Mouse (Mus musculus) heart, postnatal 0 days (tissue): ENCODE data around the gene C530025M09Rik. TPM values are rescaled to one million over a fixed set of nuclear protein-coding genes. Genes with fewer than 3 reads are reported as not detected.
A peak's percentile ranks its signal among the peaks of the same experiment; 100 is the strongest.

ENCODE experiments used
- ATAC-seq: fragments of 200-750 bp; cut with Nextera tagmentation; 2 replicates; pipeline ENCODE4 v1.8.0; 2017; ENCODE audit warnings: low read depth, moderate number of reproducible peaks, moderate library complexity; ENCODE audit not compliant: insufficient read depth
- DNase-seq: peaks from one replicate; pipeline ENCODE4 v3.0.0-alpha.2; 2016; ENCODE audit warnings: low spot score
- H3K27ac ChIP-seq: fragments of 300-500 bp; sonication (generic); 2 replicates; pipeline ENCODE4 v1.5.1; 2014; ENCODE audit warnings: low read depth, mild to moderate bottlenecking
- H3K27me3 ChIP-seq: fragments of 300-500 bp; sonication (generic); 2 replicates; pipeline ENCODE4 v1.6.1; 2014; ENCODE audit warnings: low read length, mixed read lengths; ENCODE audit not compliant: control insufficient read depth, insufficient read depth
- H3K36me3 ChIP-seq: fragments of 300-500 bp; sonication (generic); replicated peaks from 2 replicates; pipeline ENCODE4 v1.6.1; 2014; ENCODE audit warnings: low read length, mixed read lengths; ENCODE audit not compliant: control insufficient read depth, insufficient read depth
- H3K4me1 ChIP-seq: fragments of 300-500 bp; sonication (generic); 2 replicates; pipeline ENCODE4 v1.6.1; 2014; ENCODE audit warnings: antibody characterized with exemption; ENCODE audit not compliant: control insufficient read depth, insufficient read depth
- H3K4me2 ChIP-seq: fragments of 300-500 bp; sonication (generic); 2 replicates; pipeline ENCODE4 v1.6.1; 2014; ENCODE audit warnings: low read depth, mild to moderate bottlenecking, low read length, moderate library complexity
- H3K4me3 ChIP-seq: fragments of 300-500 bp; sonication (generic); 2 replicates; pipeline ENCODE4 v1.5.1; 2014; ENCODE audit warnings: low read depth, low read length
- H3K9ac ChIP-seq: fragments of 300-500 bp; sonication (generic); replicated peaks from 2 replicates; pipeline ENCODE4 v1.6.1; 2014; ENCODE audit warnings: low read depth, low read length, mixed read lengths
- H3K9me3 ChIP-seq: fragments of 300-500 bp; sonication (generic); replicated peaks from 2 replicates; pipeline ENCODE4 v1.6.1; 2016; ENCODE audit warnings: low read length; ENCODE audit not compliant: control insufficient read depth
- CTCF ChIP-seq: IDR thresholded peaks from 2 replicates; pipeline ENCODE4 v1.5.1; 2016; ENCODE audit warnings: antibody characterized with exemption, control low read depth, low read depth
- EP300 ChIP-seq: IDR thresholded peaks from 2 replicates; pipeline ENCODE4 v1.6.1; 2016; ENCODE audit warnings: antibody characterized with exemption, low read depth
- WGBS: fragments of 180-500 bp; shearing (Covaris S2); extraction: QIAGEN DNeasy Blood & Tissue Kit; methylation state at CpG from one replicate; pipeline ENCODE4 v1.1.7; 2014; 5-methylcytosine and 5-hydroxymethylcytosine counted together
- polyA plus RNA-seq: library from polyadenylated mRNA; unstranded; fragments of >200 nt; fragmentation: Nextera tagmentation; extraction: Ambion mirVana; gene quantifications from 2 replicates; pipeline ENCODE4 v1.2.1, GENCODE M21; 2015
- total RNA-seq: library from RNA; depleted of rRNA; stranded (reverse); fragments of >200 nt; gene quantifications from 2 replicates; pipeline ENCODE4 v1.2.3, GENCODE M21; 2014; ENCODE audit warnings: low replicate concordance; rRNA removed

Gene C530025M09Rik
- total RNA-seq (not detected in 2 replicates), polyA plus RNA-seq (not detected in 2 replicates)

GRCm38 (mm10) chr2:149830536-149831458 is at the start of gene C530025M09Rik:
TSS of gene C530025M09Rik (minus strand) at chr2:149831213.
- no peak within 1 kb of the TSS for H3K9ac ChIP-seq
- peaks cover 12% of the 10 kb centered on the region for H3K4me1 ChIP-seq
- H3K27me3 ChIP-seq: peaks cover 44% of the 10 kb centered on the region
- TF ChIP-seq CTCF: no peak
- H3K9me3 ChIP-seq: no peaks in the 10 kb centered on the region
- H3K4me3 ChIP-seq: peak within 1 kb of the TSS; percentile 48
- peak within 1 kb of the TSS; percentile 78 for H3K4me2 ChIP-seq
- H3K36me3 ChIP-seq: no peaks in the 10 kb centered on the region
- ATAC-seq (peak; percentile 39; the same call in 1 of the 2 replicates), DNase-seq (no peak)
- WGBS: under 1% methylated on average over 76 of the region's 82 CpGs
- no peak within 1 kb of the TSS for H3K27ac ChIP-seq

- H3K9me3 ChIP-seq: no peaks in the 10 kb centered on the region
- H3K27ac ChIP-seq: no peak overlapping the region
- no peak overlapping the region for H3K9ac ChIP-seq
- H3K4me1 ChIP-seq: no peaks in the 10 kb centered on the region
- no peaks in the 10 kb centered on the region for H3K36me3 ChIP-seq
- no peaks in the 10 kb centered on the region for H3K27me3 ChIP-seq
- DNase-seq (no peak), ATAC-seq (no peak)
- WGBS: 21% methylated on average over 2 of the region's 2 CpGs
- H3K4me2 ChIP-seq: no peak overlapping the region
- TF ChIP-seq EP300 (no peak), CTCF (no peak)
- no peak overlapping the region for H3K4me3 ChIP-seq
Observed at GRCm38 (mm10) chr2:149877954-149878353, 46.9 kb upstream of the C530025M09Rik start.

- no peaks in the 10 kb centered on the region for H3K27me3 ChIP-seq
- WGBS: 32% methylated on average over 3 of the region's 3 CpGs
- DNase-seq: peak; percentile 9
Observed at GRCm38 (mm10) chr2:149873346-149873745, 42.3 kb upstream of the C530025M09Rik start.

GRCm38 (mm10) chr2:149872496-149872895 is 41.5 kb upstream of the C530025M09Rik start:
- 79% methylated on average over 4 of the region's 4 CpGs for WGBS
- DNase-seq: no peak
- Histone ChIP-seq H3K4me2 (no peak overlapping the region), H3K27me3 (no peaks in the 10 kb centered on the region), H3K4me3 (no peak overlapping the region), H3K9ac (no peak overlapping the region), H3K9me3 (no peaks in the 10 kb centered on the region), H3K36me3 (no peaks in the 10 kb centered on the region), H3K4me1 (no peaks in the 10 kb centered on the region), H3K27ac (no peak overlapping the region)
- ATAC-seq: no peak
- TF ChIP-seq EP300 (no peak), CTCF (no peak)

More at GRCm38 (mm10) chr2:149873346-149873745, 42.3 kb upstream of the C530025M09Rik start:
- H3K9me3 ChIP-seq: no peaks in the 10 kb centered on the region
- H3K4me1 ChIP-seq: no peaks in the 10 kb centered on the region
- H3K9ac ChIP-seq: no peak overlapping the region
- no peak overlapping the region for H3K4me2 ChIP-seq
- H3K36me3 ChIP-seq: no peaks in the 10 kb centered on the region
- no peak overlapping the region for H3K4me3 ChIP-seq
- ATAC-seq: 0 out of 2 replicates have a peak, but pooled peaks have one; percentile 51
- no peak overlapping the region for H3K27ac ChIP-seq
- TF ChIP-seq EP300 (no peak), CTCF (no peak)

- Histone ChIP-seq H3K4me1 (no peaks in the 10 kb centered on the region), H3K9me3 (no peaks in the 10 kb centered on the region), H3K27ac (no peak overlapping the region), H3K9ac (no peak overlapping the region), H3K4me3 (no peak overlapping the region), H3K36me3 (no peaks in the 10 kb centered on the region), H3K4me2 (no peak overlapping the region), H3K27me3 (no peaks in the 10 kb centered on the region)
- TF ChIP-seq CTCF (no peak), EP300 (no peak)
- ATAC-seq (no peak), DNase-seq (no peak)
- WGBS: 70% methylated on average over 2 of the region's 2 CpGs
Observed at GRCm38 (mm10) chr2:149870496-149870895, 39.5 kb upstream of the C530025M09Rik start.
